Mouse (Mus musculus): Measurements from ENCODE around the gene Cela3a.

GRCm38 (mm10) chr4:137454582-137454981 lies 45.0 kb upstream of the Cela3a start:
- TF ChIP-seq CTCF (IDR thresholded peaks at IDR 0.05; ENCODE audit: low read depth, low read length) (no peak), POLR2AphosphoS5 (IDR thresholded peaks at IDR 0.05; ENCODE audit: insufficient replicate concordance, low read depth, low read length) (no peak), TAL1 (conservative IDR thresholded peaks at IDR 0.05; ENCODE audit: low read depth, low read length) (no peak), GATA1 (IDR thresholded peaks at IDR 0.05; ENCODE audit: borderline replicate concordance, low read length) (no peak), GATA2 (IDR thresholded peaks at IDR 0.05; ENCODE audit: borderline replicate concordance, low read depth, low read length) (no peak)
